Mouse (Mus musculus): ENCODE data around the gene Cant1.

Cant1 gene

DNA sequence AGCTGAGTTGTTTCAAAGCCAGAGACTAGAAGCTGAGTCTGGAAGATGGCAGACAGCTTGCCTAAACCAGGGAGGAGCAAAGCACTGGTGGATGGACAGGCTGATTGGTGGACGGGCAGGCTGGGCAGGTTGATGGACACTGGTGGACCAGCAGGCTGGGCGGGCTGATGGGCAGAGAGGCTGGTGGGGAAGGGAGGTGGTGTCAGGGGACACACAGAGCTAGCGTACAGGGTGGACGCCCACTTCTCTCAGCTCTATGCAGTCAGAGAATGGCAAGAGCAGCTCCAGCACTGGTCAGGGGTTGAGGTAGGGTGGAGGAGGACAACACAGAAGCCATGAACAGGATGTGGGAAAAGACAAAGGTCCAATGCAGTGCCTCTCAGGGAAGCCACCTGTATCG, 49.6 kb downstream of the Cant1 start:
- no peak for DNase-seq

DNA sequence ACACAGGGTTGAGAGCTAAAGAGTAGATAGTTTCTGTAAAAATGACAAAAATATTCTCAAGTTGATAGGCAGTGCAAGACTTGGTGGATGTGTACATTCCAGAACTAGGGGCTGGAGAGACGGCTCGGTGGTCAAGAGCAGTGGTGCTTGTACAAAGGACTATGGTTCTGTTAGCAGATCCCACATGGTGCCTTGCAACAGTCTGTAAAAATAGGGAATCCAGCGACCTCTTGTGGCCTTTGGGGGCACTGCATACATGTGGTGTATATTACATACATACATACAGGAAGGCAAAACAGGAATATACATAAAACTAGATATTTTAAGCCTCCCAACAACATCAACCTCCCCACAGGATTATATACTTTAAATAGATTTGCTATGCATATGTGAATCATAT, 50.6 kb downstream of the Cant1 start:
- DNase-seq, result peak; percentile 32

GRCm38 (mm10) chr11:118366559-118366958, 52.3 kb downstream of the Cant1 start:
- DNase-seq, result no peak

GRCm38 (mm10) chr11:118366108-118366507, 52.8 kb downstream of the Cant1 start:
- no peak for DNase-seq

DNA sequence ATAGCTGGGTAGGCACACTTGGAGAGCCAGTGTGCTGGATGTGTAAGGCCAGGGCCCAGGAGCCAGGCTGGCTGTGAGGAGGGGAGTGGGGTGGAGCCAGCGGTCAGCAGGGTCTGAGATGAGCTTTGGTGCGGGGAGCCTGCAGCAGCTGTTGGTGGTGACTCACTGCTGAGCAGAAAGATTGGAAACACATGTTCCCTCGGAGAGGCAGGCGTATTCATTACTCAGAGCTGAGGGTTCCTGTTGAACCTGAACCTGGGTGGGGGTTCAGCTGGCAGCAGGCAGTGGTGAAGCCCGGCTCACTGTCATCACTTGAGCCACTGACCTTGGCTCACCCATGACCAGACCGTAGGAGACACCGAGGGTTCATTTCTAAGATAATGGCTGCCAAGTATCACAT, 53.7 kb downstream of the Cant1 start:
- DNase-seq, result no peak

GRCm38 (mm10) chr11:118364021-118364420, 54.9 kb downstream of the Cant1 start:
- DNase-seq, result no peak

GRCm38 (mm10) chr11:118362971-118363518, 55.8 kb downstream of the Cant1 start:
- DNase-seq, result peak; percentile 70

- no peak for DNase-seq
These were observed 56.4 kb downstream of the Cant1 start for GRCm38 (mm10) chr11:118362501-118362900.

GRCm38 (mm10) chr11:118360907-118361341, 58.0 kb downstream of the Cant1 start:
- no peak for DNase-seq

- DNase-seq, result no peak
These were observed 58.4 kb downstream of the Cant1 start for GRCm38 (mm10) chr11:118360491-118360890.

All from retina, postnatal 1 day (tissue).